Mouse (Mus musculus): ENCODE results near the gene Rimkla. TPM values are rescaled to one million over a fixed set of nuclear protein-coding genes. Genes with fewer than 3 reads are reported as not detected.

Rimkla gene
- not detected in 2 replicates for total RNA-seq (2015)
- not detected in 2 replicates for total RNA-seq (2017)

DNA sequence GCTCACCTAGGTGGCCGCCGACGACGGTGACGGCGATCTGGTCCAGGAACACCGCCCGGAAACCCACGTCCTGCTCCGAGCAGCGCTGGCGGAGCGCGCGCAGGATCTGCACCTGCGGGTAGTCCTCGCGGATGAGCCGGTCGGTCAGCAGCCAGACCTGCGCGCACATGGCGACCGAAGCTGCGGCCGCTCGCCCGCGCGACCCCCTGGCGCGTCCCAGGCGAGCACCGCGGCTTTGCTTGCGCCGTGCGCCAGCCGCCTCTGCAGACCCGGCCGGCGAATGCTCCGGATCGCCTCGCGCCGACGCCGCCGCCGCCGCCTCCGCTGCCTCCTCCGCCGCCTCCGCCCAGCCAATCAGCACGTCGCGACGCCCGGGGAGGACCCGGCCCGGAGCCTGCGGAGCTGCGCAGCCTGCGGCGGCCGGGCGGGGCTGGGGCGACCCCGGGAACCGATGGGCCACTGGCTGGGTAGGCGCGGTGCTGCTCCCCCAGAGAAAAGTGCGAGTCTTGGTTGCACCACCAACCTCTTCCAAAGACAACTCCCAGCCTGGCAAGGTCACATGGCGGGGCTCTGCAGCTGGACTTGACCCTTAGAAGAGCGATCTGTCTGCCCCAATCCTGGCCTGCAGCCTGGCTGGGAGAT is at the start of gene Rimkla:
Gene Rimkla (minus strand): TSS at position 338 of the 642 bp plus-strand sequence.
- ATAC-seq (replicated peaks; ENCODE audit: poor library complexity) = peak; percentile 84

DNA sequence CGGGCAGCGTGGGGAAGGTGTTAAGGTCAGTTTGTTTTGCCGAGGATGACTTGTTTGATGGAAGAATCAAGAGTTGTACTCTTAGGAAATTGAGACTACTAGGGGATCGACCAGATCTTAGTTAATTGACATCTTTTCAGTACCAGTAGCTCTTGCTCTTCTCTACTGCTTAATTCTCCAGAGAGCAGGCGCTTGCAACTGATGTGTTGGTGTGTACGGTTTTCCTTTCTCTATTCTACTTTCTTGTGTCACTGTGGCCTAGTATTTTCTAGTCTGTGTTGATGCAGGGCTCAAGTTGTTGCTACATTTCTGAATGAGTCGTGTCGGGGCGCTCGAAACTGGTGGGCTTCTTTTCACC is 48.1 kb upstream of the Rimkla start:
- no peak for ATAC-seq (replicated peaks; ENCODE audit: poor library complexity)

DNA sequence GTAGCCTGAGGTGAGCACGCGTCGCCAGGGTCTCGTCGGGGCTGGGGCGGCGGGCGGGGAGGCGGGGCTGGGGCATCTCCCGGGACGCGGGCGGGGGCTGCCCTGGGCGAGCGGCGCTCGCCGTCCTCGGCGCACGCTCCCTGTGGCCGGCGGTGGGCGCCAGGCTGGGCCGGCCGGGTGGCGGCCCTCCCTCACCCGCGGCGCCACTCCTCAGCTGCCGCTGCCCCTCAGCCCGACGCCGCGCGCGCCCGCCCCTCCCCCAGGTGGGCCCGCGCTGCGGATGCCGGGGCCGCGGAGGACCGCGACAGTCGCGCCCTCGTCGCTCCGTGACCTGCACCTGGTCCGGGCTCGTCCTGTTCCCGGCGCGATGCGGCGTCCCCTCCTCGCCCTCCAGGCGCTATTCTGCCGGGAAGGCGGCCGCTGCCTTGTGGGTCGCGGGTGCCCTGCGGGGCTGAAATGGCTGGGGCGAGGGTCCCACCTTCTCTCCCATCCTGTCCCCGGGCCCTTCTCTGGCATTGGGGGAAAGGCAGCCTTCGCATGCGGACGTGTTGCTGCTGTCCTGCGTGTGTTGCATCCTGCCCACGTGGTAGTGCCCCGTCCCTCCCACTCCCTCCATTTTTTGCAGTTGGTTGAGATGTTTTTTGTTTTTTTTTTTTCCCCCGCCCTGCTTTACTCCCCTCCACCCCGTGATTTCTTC is 47.6 kb upstream of the Rimkla start:
- peak; percentile 47 for ATAC-seq (replicated peaks; ENCODE audit: poor library complexity)

DNA sequence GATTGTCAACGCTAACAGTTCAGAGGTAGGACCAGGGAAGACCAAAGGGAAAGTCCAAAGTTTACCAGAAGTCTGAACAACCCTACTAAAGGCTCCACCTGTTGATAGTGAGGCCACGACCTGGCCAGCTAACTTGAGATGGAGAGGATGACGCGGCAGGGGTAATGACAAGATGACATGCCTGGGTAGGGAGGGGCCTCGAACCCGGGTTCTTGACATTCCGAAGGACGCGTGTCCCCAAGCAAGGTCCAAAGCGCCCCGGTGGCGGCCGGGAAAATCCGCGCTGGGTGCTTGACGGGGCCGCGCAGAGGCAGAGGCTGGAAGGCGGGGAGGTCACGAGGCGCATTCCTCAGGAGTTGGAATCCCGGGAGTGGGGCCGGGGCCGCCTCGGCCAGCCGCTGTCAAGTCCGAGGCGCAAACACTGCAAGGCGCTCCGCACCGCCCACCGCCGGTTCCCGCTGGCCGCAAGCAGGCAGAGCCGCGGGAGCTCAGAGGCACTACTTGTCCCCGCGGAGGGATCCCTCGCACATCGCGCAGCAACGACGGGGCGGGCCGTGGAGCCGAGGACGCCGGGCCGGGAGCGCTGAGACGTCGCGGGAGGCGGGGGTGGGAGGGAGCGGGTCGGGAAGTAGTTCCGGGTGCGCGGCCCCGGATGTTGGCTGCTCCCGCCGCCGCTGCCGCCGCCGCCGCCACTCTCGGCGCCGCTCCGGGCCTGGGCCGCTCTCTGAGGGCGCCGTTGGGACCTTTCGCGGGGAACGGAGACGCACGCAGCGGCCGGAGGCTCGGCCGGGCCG is 46.8 kb upstream of the Rimkla start, which contains the start of gene Frg2f1:
Gene Frg2f1 (minus strand): TSS at position 499 of the 794 bp plus-strand sequence.
- peak; percentile 92 for ATAC-seq (replicated peaks; ENCODE audit: poor library complexity)

DNA sequence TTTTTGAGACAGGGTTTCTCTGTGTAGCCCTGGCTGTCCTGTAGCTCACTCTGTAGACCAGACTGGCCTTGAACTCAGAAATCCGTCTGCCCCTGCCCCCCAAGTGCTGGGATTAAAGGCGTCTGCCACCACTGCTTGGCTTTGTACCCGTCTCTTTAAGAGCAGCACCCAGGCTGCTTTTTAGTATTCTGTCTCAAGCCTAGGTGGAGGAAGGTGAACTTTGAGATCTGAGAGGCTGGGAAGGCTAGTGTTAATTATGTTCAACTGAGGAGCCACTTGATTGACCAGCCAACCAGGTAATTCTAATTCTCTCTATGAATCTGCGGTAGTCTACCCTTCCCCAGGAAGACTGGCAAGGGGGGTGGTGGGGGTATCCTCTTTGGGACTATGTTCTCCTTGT is 45.0 kb upstream of the Rimkla start:
- no peak for ATAC-seq (replicated peaks; ENCODE audit: poor library complexity)

DNA sequence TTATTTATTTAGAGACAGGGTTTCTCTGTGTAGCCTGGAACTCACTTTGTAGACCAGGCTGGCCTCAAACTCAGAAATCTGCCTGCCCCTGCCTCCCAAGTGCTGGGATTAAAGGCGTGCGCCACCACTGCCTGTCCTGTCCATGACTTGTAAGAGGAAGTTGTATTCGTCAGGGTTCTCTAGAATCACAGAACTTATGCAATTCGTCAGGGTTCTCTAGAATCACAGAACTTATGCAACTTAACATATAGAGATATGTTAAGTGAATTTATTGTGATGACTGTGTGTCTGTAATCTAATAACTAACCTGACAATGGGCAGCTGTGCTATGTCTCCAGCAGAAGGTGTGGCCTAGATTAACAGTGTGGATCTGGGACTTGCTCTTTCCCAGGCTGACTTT is 44.2 kb upstream of the Rimkla start, which contains the start of gene Foxj3:
Gene Foxj3 (plus strand): TSS at position 390 of the 400 bp plus-strand sequence.
- peak; percentile 23; the same call in 1 of the 2 replicates for ATAC-seq (replicated peaks; ENCODE audit: poor library complexity)

DNA sequence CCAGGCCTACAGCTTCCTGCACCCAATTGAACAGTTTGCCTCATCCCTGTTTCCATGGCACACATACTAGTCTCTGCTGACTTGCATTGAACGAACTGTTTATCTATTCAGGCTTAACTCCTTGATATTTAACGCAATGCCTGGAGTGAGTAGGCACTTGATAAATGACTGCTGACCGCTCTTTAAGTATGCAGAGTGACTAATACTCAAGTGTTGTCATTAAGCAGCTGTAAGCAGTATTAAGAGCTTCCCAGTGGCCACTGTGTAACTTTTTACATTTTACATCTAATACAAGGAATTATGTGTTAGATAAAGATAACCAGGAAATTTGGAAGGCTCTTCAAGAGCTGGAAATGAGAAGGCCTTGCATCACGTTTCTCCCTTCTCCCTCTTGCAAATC is 42.7 kb upstream of the Rimkla start:
- ATAC-seq (replicated peaks; ENCODE audit: poor library complexity) = no peak

DNA sequence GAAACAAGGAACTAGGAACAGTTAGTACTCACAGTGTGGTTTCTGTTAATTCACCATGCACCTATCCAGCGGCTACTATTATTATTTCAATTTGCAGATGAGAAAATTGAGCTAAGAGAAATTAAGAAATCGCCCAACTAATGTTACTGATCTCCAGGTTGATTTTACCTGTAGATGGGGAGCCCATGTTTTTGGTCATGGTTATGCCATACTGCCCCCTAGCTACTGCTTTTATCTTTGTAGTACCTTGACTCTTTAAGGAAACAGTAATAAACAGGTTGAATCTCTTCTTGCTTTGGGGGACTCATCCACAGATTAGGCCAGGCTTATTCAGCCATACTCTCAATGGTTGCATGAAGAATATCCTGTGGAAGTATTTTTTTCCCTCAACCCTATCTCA is 39.4 kb upstream of the Rimkla start:
- ATAC-seq (replicated peaks; ENCODE audit: poor library complexity) = 0 out of 2 replicates have a peak, but pooled peaks have one; percentile 29

DNA sequence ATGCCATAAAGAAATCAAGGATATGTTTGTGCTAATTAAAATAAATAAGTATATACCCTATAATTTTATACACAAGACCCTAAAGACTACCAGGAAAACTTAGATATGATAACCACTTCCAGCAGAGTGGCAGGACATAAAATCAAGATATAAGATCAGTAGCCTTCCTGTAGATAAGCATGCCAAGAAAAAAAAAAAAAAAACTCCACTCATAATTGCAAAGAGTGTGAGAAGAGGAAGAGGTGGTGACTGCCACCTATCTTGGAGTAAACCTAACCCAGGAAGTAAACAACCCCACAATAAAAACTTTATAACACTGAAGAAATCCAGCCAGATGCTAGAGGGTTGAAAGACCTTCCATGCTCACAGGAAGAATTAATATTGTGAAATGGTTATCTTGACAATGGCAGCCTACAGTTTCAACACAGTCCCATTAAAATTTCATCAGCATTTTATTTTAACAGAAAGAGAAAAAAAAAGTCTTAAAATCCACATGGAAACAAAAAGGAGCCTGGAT is 34.0 kb upstream of the Rimkla start:
- ATAC-seq (replicated peaks; ENCODE audit: poor library complexity) = peak; percentile 11; the same call in 1 of the 2 replicates

DNA sequence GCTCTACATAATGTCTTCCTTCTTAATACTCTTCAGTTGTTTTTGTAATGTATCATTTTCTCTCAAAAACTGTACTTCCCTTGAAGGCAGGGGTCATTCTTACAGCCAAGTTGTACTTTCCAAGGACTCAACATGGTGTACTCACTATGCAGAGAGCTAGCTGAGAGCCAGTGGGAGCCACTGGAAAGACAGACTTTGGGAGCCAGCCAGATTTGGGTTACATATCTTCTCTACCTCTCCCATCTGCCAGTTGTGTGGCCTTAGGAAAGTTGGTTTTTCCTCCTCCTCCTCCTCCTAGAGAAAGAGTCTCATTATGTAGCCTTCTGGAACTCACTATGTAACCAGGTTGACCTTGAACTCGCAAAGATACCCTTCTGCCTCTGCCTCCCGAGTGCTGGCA is 32.0 kb upstream of the Rimkla start:
- no peak for ATAC-seq (replicated peaks; ENCODE audit: poor library complexity)

DNA sequence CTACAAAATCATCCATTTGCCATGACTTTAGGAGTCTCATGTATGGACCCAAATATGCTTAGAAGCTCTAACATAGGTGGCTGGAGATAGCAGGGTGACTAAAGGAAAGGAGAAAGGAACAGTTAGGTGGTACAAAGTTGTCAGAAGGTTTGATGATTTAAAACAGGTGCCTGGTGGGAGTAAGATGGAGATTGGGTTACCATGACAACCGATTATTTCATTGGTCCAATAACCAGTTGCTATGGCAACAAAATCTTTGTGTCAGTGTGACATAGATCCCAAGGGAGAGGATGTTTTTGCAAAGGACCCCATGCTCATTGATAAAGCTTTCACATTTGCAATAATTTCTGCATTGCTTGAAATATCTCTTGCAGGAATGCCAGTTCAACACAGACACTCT is 31.6 kb upstream of the Rimkla start:
- ATAC-seq (replicated peaks; ENCODE audit: poor library complexity) = no peak

DNA sequence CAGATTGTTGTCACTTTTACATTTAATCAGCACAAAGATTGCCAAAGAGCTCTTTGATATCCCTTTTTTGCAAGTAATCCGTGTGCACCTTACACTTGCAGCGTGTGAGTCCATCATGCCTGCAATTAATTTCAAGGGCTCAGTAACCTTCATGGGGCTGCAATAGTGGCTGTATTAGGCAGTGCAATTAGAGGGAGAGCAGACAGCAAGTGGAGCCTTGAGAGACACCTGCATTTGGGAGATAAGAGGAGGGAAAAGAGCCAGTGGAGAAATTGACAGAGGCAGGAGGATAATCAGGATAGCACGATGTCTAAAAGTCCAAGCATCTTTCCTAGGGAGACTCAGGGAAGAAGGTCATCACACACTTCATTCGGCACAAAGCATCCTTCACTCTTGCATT is 31.1 kb upstream of the Rimkla start:
- no peak for ATAC-seq (replicated peaks; ENCODE audit: poor library complexity)

DNA sequence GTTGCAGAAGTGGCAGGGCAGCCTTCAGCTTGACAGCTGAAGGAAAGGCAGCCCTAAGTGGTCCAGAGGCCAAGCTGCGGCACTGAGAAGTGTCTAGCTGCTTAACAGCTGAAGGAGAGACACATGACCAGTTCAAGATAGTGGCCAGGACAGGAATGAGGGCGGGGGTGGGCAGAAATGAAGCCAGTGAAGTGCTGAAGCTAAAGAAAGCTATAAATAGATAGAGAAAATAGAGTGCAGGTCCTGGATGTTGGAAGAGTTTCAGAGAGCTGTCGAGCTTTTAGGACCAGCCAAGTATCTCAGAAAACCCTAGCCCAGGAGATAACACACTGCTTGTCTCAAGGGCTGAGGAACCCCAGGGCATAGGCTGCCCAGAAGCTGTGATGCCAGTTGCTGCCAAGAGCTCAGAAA is 20.3 kb upstream of the Rimkla start:
- no peak for ATAC-seq (replicated peaks; ENCODE audit: poor library complexity)

DNA sequence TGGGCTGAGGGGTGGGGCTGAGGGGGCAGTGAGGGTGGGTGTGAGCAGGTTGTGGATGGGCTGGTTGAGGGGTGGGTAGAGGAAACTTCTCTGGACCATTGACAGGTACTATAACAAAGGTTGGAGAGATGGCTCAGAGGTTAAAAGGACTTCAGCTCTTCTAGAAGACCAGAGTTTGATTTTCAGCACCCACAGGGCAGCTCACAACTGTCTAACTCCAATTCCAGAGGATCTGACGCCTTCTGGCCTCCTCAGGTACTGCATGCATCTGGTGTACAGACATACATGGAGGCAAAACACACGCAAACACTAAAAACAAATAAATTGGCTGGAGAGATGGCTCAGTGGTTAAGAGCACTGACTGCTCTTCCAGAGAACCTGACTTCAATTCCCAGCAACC is 19.2 kb upstream of the Rimkla start:
- ATAC-seq (replicated peaks; ENCODE audit: poor library complexity) = no peak

DNA sequence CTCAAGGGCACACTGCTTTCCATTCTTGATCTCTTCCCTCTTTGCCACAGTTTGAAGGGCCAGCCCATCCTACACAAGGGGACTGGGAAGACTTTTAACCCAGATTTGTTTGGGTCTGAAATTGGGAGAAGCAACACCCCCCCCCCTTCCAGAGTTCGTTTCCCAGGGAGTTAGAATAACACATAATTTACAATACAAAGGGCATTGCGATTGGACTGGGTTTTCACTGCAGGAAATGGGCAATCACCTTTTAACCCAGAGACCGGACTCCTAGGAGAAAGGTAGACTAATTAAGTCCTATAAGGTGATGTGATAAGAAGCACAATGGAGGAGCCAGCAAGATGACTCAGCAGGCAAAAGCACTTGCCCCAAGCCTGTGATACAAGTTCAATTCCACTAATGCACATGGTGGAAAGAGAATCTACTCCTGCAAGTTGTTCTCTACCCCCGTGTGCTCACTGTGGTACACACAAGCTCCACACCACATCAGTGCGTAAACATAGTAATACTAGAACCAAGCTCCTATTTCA is 6.0 kb upstream of the Rimkla start:
- no peak for ATAC-seq (replicated peaks; ENCODE audit: poor library complexity)

DNA sequence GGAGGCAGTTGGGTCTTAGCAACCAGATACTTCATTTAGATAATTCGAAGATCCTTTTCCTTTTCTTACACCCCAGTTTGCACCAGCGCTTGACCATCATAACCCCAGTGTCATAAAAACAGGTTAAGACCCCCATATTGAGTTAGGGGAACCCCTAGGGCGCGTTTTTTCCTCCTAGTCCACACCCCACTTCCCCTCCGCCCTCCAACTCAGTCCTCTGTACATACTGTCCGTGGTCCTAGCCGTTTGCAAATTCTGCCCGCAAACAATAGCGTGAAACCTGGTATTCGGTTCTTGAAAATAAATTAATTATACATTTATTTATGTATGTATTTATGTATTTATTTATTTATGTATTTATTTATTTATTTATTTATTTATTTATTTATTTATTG is 502 bp upstream of the Rimkla start:
- ATAC-seq (replicated peaks; ENCODE audit: poor library complexity) = no peak

DNA sequence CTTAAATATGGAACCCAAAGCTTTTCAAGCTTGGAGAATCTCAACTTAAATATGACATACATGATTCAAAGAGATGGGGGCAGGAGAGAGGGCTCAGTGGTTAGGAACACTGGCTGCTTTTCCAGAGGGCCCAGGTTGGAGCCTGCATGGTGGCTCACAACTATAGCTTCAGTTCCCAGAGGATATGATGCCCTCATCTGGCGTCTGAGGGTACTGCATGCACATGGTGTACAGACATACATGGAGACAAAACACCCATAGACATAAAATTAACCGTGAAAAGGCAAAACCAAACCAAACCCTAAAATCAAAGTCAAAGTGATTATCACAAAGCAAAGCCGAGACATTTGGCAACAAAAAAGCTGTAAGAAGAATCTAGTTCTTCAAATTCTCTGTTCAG is 1.6 kb downstream of the Rimkla start:
- peak; percentile 51; the same call in 1 of the 2 replicates for ATAC-seq (replicated peaks; ENCODE audit: poor library complexity)

DNA sequence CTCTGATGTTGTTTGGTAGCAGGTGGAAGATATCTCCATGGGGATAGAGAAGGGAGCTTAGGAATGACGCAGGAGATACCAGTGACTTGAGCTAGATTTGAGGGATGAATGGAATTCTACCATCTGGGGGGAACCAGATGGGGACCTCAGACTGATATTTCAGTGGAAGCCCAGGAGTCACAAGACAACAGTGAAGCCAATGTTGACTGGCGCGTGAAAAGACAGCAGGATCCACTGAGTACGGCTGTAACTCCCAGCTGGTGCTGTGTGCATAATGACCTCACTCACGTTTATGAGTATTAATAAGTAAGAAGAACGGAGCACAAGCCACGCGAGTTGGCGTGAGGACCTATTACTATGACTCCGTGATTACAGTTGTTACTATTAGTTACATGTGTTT is 2.8 kb downstream of the Rimkla start:
- no peak for ATAC-seq (replicated peaks; ENCODE audit: poor library complexity)

DNA sequence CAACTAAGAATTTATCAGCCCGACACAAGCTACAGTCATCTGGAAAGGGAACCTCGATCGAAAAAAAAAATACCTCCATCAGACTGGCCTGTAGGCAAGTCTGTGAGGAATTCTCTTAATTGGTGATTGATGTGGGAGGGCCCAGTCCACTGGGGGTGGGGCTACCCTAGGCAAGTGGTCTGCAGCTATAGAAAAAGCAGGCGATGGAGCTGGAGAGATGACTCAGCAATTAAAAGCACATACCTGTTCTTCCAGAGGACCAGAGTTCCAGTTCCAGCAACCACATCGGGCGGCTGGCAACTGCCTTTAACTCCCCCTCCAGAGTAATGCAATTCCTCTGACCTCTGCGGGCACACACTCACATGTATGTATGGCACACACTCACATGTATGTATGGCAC is 7.5 kb downstream of the Rimkla start:
- no peak for ATAC-seq (replicated peaks; ENCODE audit: poor library complexity)

DNA sequence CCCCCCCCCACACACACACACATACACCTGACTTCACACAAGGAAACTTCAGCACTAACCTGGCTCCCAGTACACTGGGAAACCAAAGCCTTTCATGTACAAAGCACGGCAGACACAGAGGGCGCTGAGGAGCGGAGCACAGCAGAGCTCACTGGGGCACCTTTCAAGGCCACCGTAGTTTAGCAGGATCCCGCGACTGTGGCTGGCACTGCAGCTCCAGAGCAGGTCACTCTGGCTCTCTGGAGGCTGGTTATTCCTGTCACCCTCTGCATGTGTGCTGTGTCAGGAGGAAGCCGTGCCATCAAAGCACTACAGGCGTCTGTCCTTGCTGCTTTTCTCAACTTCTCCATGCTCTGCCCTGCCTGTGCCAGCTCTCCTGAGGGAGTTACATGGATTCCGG is 9.4 kb downstream of the Rimkla start:
- ATAC-seq (replicated peaks; ENCODE audit: poor library complexity) = 0 out of 2 replicates have a peak, but pooled peaks have one; percentile 42

DNA sequence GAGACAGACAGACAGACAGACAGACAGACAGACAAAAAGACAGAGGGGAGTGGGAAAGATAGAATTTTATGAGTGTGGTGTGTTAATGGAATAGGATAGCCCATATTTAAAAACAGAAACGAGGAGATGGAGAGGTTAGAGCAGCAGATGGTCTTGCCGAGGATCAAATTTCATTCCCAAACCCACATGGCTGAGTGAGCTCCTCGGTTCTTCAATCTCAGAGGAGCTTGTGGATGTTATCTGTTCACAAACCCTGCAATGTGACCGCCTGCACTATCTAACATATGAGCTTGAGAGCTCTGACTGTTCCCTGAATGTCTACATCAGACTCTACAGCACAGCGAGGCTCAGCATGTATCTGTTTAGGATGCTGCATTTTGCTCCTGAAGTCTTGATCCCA is 19.3 kb downstream of the Rimkla start:
- ATAC-seq (replicated peaks; ENCODE audit: poor library complexity) = no peak
